Mouse (Mus musculus) thymus, adult 2 months (tissue): ENCODE results near the gene Cryab. TPM values are rescaled to one million over a fixed set of nuclear protein-coding genes. Genes with fewer than 3 reads are reported as not detected.

Experiments
- DNase-seq: peaks from one replicate; pipeline ENCODE4 v3.0.0; 2021
- H3K27ac ChIP-seq: fragments of 200-500 bp; 2 replicates; pipeline ENCODE4 v1.5.1; 2012; ENCODE audit warnings: low read length, control low read depth; ENCODE audit not compliant: control insufficient read depth, insufficient read depth
- H3K27me3 ChIP-seq: fragments of 200-500 bp; 2 replicates; pipeline ENCODE4 v1.6.1; 2012; ENCODE audit warnings: mild to moderate bottlenecking, low read length, moderate library complexity, mixed read lengths; ENCODE audit not compliant: control insufficient read depth, insufficient read depth
- H3K36me3 ChIP-seq: fragments of 200-500 bp; 2 replicates; pipeline ENCODE4 v1.6.1; 2012; ENCODE audit warnings: mild to moderate bottlenecking, low read length, moderate library complexity; ENCODE audit not compliant: control insufficient read depth, insufficient read depth
- H3K4me1 ChIP-seq: fragments of 200-500 bp; replicated peaks from 2 replicates; pipeline ENCODE4 v1.6.1; 2012; ENCODE audit warnings: low read length; ENCODE audit not compliant: control insufficient read depth, insufficient read depth
- H3K4me3 ChIP-seq: fragments of 200-500 bp; 2 replicates; pipeline ENCODE4 v1.5.1; 2012; ENCODE audit warnings: mild to moderate bottlenecking, low read length, control low read depth, moderate library complexity; ENCODE audit not compliant: control insufficient read depth, insufficient read depth
- CTCF ChIP-seq: fragments of 200-500 bp; IDR thresholded peaks from 2 replicates; pipeline ENCODE4 v1.5.1; 2012; ENCODE audit warnings: mild to moderate bottlenecking, control low read depth, low read length, moderate library complexity, borderline replicate concordance; ENCODE audit not compliant: control insufficient read depth, poor library complexity, insufficient read depth; ENCODE audit errors: extremely low read depth
- POLR2A ChIP-seq: fragments of 200-500 bp; IDR thresholded peaks from 2 replicates; pipeline ENCODE4 v1.6.1; 2012; ENCODE audit warnings: mild to moderate bottlenecking, low read length, control low read depth, moderate library complexity; ENCODE audit not compliant: control insufficient read depth, poor library complexity, insufficient read depth; ENCODE audit errors: extremely low read depth
- WGBS: fragments of 180-500 bp; shearing (Covaris S2); methylation state at CpG from one replicate; pipeline ENCODE4 v1.1.7; 2018; 5-methylcytosine and 5-hydroxymethylcytosine counted together
- polyA plus RNA-seq: library from polyadenylated mRNA; depleted of rRNA; stranded (reverse); fragments of >200 nt; gene quantifications from 2 replicates; pipeline ENCODE4 v1.2.3, GENCODE M21; 2012

Gene Cryab
- polyA plus RNA-seq, 1 experiment = 146 TPM

- DNase-seq = no peak
- H3K27ac ChIP-seq = no peak overlapping the region
- no peak for TF ChIP-seq CTCF
- no peak for TF ChIP-seq POLR2A
- peaks cover 10% of the 10 kb centered on the region for H3K4me1 ChIP-seq
- no peaks in the 10 kb centered on the region for H3K36me3 ChIP-seq
- WGBS = 94% methylated on average over 3 of the region's 3 CpGs
- H3K4me3 ChIP-seq = no peak overlapping the region
- no peaks in the 10 kb centered on the region for H3K27me3 ChIP-seq
These were observed 8.9 kb upstream of the Cryab start for GRCm38 (mm10) chr9:50742261-50742660.

- no peak for TF ChIP-seq CTCF
- Histone ChIP-seq H3K4me3 (no peak overlapping the region), H3K4me1 (peaks cover 10% of the 10 kb centered on the region), H3K27me3 (no peaks in the 10 kb centered on the region), H3K36me3 (no peaks in the 10 kb centered on the region), H3K27ac (no peak overlapping the region)
- no peak for DNase-seq
- WGBS = 43% methylated on average over 2 of the region's 2 CpGs
These were observed 8.4 kb upstream of the Cryab start for GRCm38 (mm10) chr9:50742744-50743143.

GRCm38 (mm10) chr9:50745806-50746205 lies 5.3 kb upstream of the Cryab start:
- TF ChIP-seq POLR2A (no peak), CTCF (no peak)
- no peaks in the 10 kb centered on the region for H3K27me3 ChIP-seq
- no peaks in the 10 kb centered on the region for H3K36me3 ChIP-seq
- H3K27ac ChIP-seq = no peak overlapping the region
- H3K4me3 ChIP-seq = no peak overlapping the region
- DNase-seq = no peak
- WGBS = 60% methylated on average over 7 of the region's 7 CpGs
- H3K4me1 ChIP-seq = peaks cover 2% of the 10 kb centered on the region; the same call in 1 of the 2 replicates

- Histone ChIP-seq H3K27ac (no peak within 1 kb of the TSS), H3K4me1 (peaks cover 2% of the 10 kb centered on the region; the same call in 1 of the 2 replicates), H3K36me3 (no peaks in the 10 kb centered on the region), H3K27me3 (no peaks in the 10 kb centered on the region), H3K4me3 (no peak within 1 kb of the TSS)
- TF ChIP-seq CTCF (no peak), POLR2A (no peak)
- no peak for DNase-seq
- 24% methylated on average over 19 of the region's 19 CpGs for WGBS
These were observed 4.9 kb upstream of the Cryab start, which contains the start of gene 2310030G06Rik for GRCm38 (mm10) chr9:50746214-50746677. Gene 2310030G06Rik, minus strand, starts transcription at chr9:50746536.

GRCm38 (mm10) chr9:50750706-50751105 lies 419 bp upstream of the Cryab start:
- Histone ChIP-seq H3K4me1 (0 out of 2 replicates have a peak, but pooled peaks cover 2% of the 10 kb centered on the region), H3K36me3 (no peaks in the 10 kb centered on the region), H3K27me3 (no peaks in the 10 kb centered on the region), H3K4me3 (no peak overlapping the region), H3K27ac (no peak overlapping the region)
- no peak for DNase-seq
- 91% methylated on average over 6 of the region's 6 CpGs for WGBS
- no peak for TF ChIP-seq POLR2A
- no peak for TF ChIP-seq CTCF

GRCm38 (mm10) chr9:50752054-50752602 lies 1.0 kb downstream of the Cryab start, which contains the start of gene Hspb2:
Gene Hspb2, minus strand, starts transcription at chr9:50752354.
- H3K36me3 ChIP-seq = no peaks in the 10 kb centered on the region
- 86% methylated on average over 14 of the region's 14 CpGs for WGBS
- TF ChIP-seq POLR2A (no peak), CTCF (no peak)
- no peak for DNase-seq
- no peaks in the 10 kb centered on the region for H3K27me3 ChIP-seq
- H3K4me3 ChIP-seq = no peak within 1 kb of the TSS
- H3K4me1 ChIP-seq = no peaks in the 10 kb centered on the region
- no peak within 1 kb of the TSS for H3K27ac ChIP-seq
